Mouse (Mus musculus) heart, postnatal 0 days (tissue): Measurements from ENCODE around the gene Tmem169.

ENCODE experiments used
- CTCF ChIP-seq: IDR thresholded peaks from 2 replicates; pipeline ENCODE4 v1.5.1; 2016; ENCODE audit warnings: antibody characterized with exemption, control low read depth, low read depth
- EP300 ChIP-seq: IDR thresholded peaks from 2 replicates; pipeline ENCODE4 v1.6.1; 2016; ENCODE audit warnings: antibody characterized with exemption, low read depth

- TF ChIP-seq CTCF (no peak), EP300 (no peak)
Measured at GRCm38 (mm10) chr1:72256381-72257256, 27.6 kb upstream of the Tmem169 start.
